Comparison of ENCODE assay signal across 22 mouse cellular contexts in genomic region chr2:90749676-90750459, GRCm38 (mm10). TPM values are rescaled to one million over a fixed set of nuclear protein-coding genes. Genes with fewer than 3 reads are reported as not detected.
DNase-seq lines count a peak whose midpoint lies in the region; ATAC-seq and TF ChIP-seq lines count a peak whose summit lies in the region.
"Had no signal": no experiment of that assay in that cellular context is flagged by ENCODE, and none has a peak within 500 bp of the region (broad histone marks: within the 10 kb centered on the region; RNA-seq: fewer than 3 reads in every experiment).

No protein-coding gene starts in this region.

- TF ChIP-seq EP300 in stomach, postnatal 0 days (optimal IDR thresholded peaks at IDR 0.05), result no peak

- no peaks in the 10 kb centered on the region for H3K9me3 ChIP-seq in midbrain, embryonic 13.5 days
- H3K9me3 ChIP-seq in midbrain, embryonic 10.5 days (replicated peaks), result no peaks in the 10 kb centered on the region
- H3K9me3 ChIP-seq in stomach, postnatal 0 days (ENCODE audit: control insufficient read depth, low read length), result no peaks in the 10 kb centered on the region
- H3K9me3 ChIP-seq: embryonic facial prominence, embryonic 12.5 days; forebrain, embryonic 10.5 days; neural tube, embryonic 15.5 days had no signal

- H3K36me3 ChIP-seq in midbrain, embryonic 13.5 days, result peaks cover 55% of the 10 kb centered on the region
- H3K36me3 ChIP-seq in midbrain, embryonic 10.5 days, result peaks cover 79% of the 10 kb centered on the region
- H3K36me3 ChIP-seq in stomach, postnatal 0 days (ENCODE audit: control insufficient read depth, insufficient read depth, low read length), result peaks cover 15% of the 10 kb centered on the region

- no peak for ATAC-seq in midbrain, embryonic 13.5 days
- no peak for ATAC-seq in stomach, postnatal 0 days (ENCODE audit: low FRiP score, low TSS enrichment)
- no peak for ATAC-seq in erythroblast, adult 5-6 weeks (replicated peaks; ENCODE audit: low FRiP score, poor library complexity, severe bottlenecking)
- ATAC-seq: intestine, postnatal 0 days had no signal

- H3K27ac ChIP-seq in midbrain, embryonic 13.5 days, result no peak overlapping the region
- H3K27ac ChIP-seq in midbrain, embryonic 10.5 days (replicated peaks), result no peak overlapping the region
- H3K27ac ChIP-seq in stomach, postnatal 0 days (replicated peaks), result no peak overlapping the region
- H3K27ac ChIP-seq: embryonic facial prominence, embryonic 12.5 days; forebrain, embryonic 10.5 days; hindbrain, embryonic 14.5 days; neural tube, embryonic 15.5 days had no signal

- H3K4me1 ChIP-seq in midbrain, embryonic 13.5 days (replicated peaks), result peaks cover 35% of the 10 kb centered on the region
- H3K4me1 ChIP-seq in midbrain, embryonic 10.5 days, result peaks cover 18% of the 10 kb centered on the region
- peaks cover 4% of the 10 kb centered on the region; the same call in 1 of the 2 replicates for H3K4me1 ChIP-seq in stomach, postnatal 0 days (replicated peaks; ENCODE audit: control insufficient read depth, insufficient read depth)

- intact Hi-C loops in heart, postnatal 10 days (cut with DNase I), result no loop called here

- H3K27me3 ChIP-seq in midbrain, embryonic 13.5 days, result no peaks in the 10 kb centered on the region
- H3K27me3 ChIP-seq in midbrain, embryonic 10.5 days (ENCODE audit: low read depth, poor library complexity, severe bottlenecking), result no peaks in the 10 kb centered on the region
- H3K27me3 ChIP-seq in stomach, postnatal 0 days (ENCODE audit: control insufficient read depth, insufficient read depth, low read length), result no peaks in the 10 kb centered on the region
- H3K27me3 ChIP-seq: embryonic facial prominence, embryonic 12.5 days; neural tube, embryonic 15.5 days had no signal

- H3K4me2 ChIP-seq in midbrain, embryonic 13.5 days (replicated peaks), result no peak overlapping the region
- H3K4me2 ChIP-seq in stomach, postnatal 0 days (replicated peaks; ENCODE audit: low read depth), result no peak overlapping the region
- H3K4me2 ChIP-seq: embryonic facial prominence, embryonic 12.5 days; hindbrain, embryonic 14.5 days; liver, embryonic 11.5 days; neural tube, embryonic 15.5 days had no signal

- H3K9ac ChIP-seq in midbrain, embryonic 13.5 days (replicated peaks), result peak overlapping the region; percentile 28; the same call in 1 of the 2 replicates
- H3K9ac ChIP-seq in stomach, postnatal 0 days (ENCODE audit: low read length), result no peak overlapping the region
- H3K9ac ChIP-seq: embryonic facial prominence, embryonic 12.5 days; hindbrain, embryonic 14.5 days; neural tube, embryonic 15.5 days had no signal

- 77% methylated on average over 6 of the region's 6 CpGs for WGBS in midbrain, embryonic 13.5 days
- 87% methylated on average over 6 of the region's 6 CpGs for WGBS in midbrain, embryonic 10.5 days
- 73% methylated on average over 6 of the region's 6 CpGs for WGBS in stomach, postnatal 0 days

- no peak overlapping the region for H3K4me3 ChIP-seq in midbrain, embryonic 13.5 days (replicated peaks)
- H3K4me3 ChIP-seq in midbrain, embryonic 10.5 days, result no peak overlapping the region
- H3K4me3 ChIP-seq in stomach, postnatal 0 days (ENCODE audit: low read depth, low read length), result no peak overlapping the region
- H3K4me3 ChIP-seq: embryonic facial prominence, embryonic 12.5 days; forebrain, embryonic 10.5 days; neural tube, embryonic 15.5 days had no signal

- no peak for TF ChIP-seq CTCF in stomach, postnatal 0 days (IDR thresholded peaks at IDR 0.05; ENCODE audit: low read depth)

- DNase-seq in heart, adult 8-10 months (ENCODE audit: low spot score), result peak; percentile 26
- no peak for DNase-seq in heart, postnatal 4 days
- DNase-seq in midbrain, embryonic 10.5 days (ENCODE audit: low spot score), result no peak
- DNase-seq in heart, postnatal 10 days, result peak; percentile 14 to 16
- DNase-seq in stomach, postnatal 0 days (ENCODE audit: low spot score), result peak; percentile 18
- DNase-seq in left cerebral cortex, adult 11 months (ENCODE audit: low spot score), result no peak
- DNase-seq: cerebellum, adult 11 months; cerebellum, postnatal 36 days; kidney, postnatal 25 days; layer of hippocampus, adult 9-11 months; left cerebral cortex, postnatal 4 days; right cerebral cortex, postnatal 4 days; thymus, adult 2 months had no signal

RNA-seq across cellular contexts. Expression of gene Fnbp4, which starts 4.7 kb away (rescaled TPM):
- total RNA-seq in heart, adult 8-10 months (2022), result 10 to 100 TPM; 11.1 to 18.2 (median 14.5) TPM
- total RNA-seq in heart, postnatal 4 days (2021), result 10 to 100 TPM; 38.2 to 44.0 TPM
- polyA plus RNA-seq in midbrain, embryonic 13.5 days (2015; fragmentation: Nextera tagmentation; extraction: Ambion mirVana), result 118 and 131 TPM in 2 replicates
- polyA plus RNA-seq in midbrain, embryonic 10.5 days (2016; fragmentation: Nextera tagmentation; extraction: Ambion mirVana), result 110 and 128 TPM in 2 replicates
- 10 to 100 TPM; 30.1 to 31.4 TPM for total RNA-seq in heart, postnatal 10 days (2021)
- polyA plus RNA-seq in stomach, postnatal 0 days (2015; fragmentation: Nextera tagmentation; extraction: Ambion mirVana), result 26.3 and 31.0 TPM in 2 replicates
- total RNA-seq in erythroblast, adult 5-6 weeks (2015; ENCODE audit: low replicate concordance), result 51.0 and 63.2 TPM in 2 replicates
- total RNA-seq in erythroblast, adult 5-6 weeks (2017; ENCODE audit: low replicate concordance), result 135 and 192 TPM in 2 replicates

RNA-seq across cellular contexts. Expression of gene Agbl2, which starts 32.7 kb away (rescaled TPM):
- 1 to 10 TPM; 1.0 to 2.4 (median 1.6) TPM for total RNA-seq in heart, adult 8-10 months (2022)
- total RNA-seq in heart, postnatal 4 days (2021), result 1 to 10 TPM; 1.6 to 2.0 TPM
- 0.21 and 0.31 TPM in 2 replicates for polyA plus RNA-seq in midbrain, embryonic 13.5 days (2015; fragmentation: Nextera tagmentation; extraction: Ambion mirVana)
- polyA plus RNA-seq in midbrain, embryonic 10.5 days (2016; fragmentation: Nextera tagmentation; extraction: Ambion mirVana), result 0.25 and 0.47 TPM in 2 replicates
- total RNA-seq in heart, postnatal 10 days (2021), result 1 to 10 TPM; 1.2 to 1.6 TPM
- polyA plus RNA-seq in stomach, postnatal 0 days (2015; fragmentation: Nextera tagmentation; extraction: Ambion mirVana), result 0.28 and 0.35 TPM in 2 replicates
- total RNA-seq in erythroblast, adult 5-6 weeks (2015; ENCODE audit: low replicate concordance), result not detected in 2 replicates
- not detected in 2 replicates for total RNA-seq in erythroblast, adult 5-6 weeks (2017; ENCODE audit: low replicate concordance)
- total RNA-seq: megakaryocyte-erythroid progenitor cell, adult 5-6 weeks had no signal

Comparison
In these comparisons a context has a peak if more than half of its experiments do, and no peak if none do; other contexts are left out.
1. DNase-seq: peak in heart, adult 8-10 months (single experiment), heart, postnatal 10 days (2 of 2) and stomach, postnatal 0 days (single experiment); none in heart, postnatal 4 days (single experiment), midbrain, embryonic 10.5 days (single experiment) and left cerebral cortex, adult 11 months (single experiment).